Mouse (Mus musculus): ENCODE results near the gene Pard3. TPM values are rescaled to one million over a fixed set of nuclear protein-coding genes. Genes with fewer than 3 reads are reported as not detected.

The Pard3 gene
- polyA plus RNA-seq, 1 experiment from 2014 or later = 30.0 TPM

DNA sequence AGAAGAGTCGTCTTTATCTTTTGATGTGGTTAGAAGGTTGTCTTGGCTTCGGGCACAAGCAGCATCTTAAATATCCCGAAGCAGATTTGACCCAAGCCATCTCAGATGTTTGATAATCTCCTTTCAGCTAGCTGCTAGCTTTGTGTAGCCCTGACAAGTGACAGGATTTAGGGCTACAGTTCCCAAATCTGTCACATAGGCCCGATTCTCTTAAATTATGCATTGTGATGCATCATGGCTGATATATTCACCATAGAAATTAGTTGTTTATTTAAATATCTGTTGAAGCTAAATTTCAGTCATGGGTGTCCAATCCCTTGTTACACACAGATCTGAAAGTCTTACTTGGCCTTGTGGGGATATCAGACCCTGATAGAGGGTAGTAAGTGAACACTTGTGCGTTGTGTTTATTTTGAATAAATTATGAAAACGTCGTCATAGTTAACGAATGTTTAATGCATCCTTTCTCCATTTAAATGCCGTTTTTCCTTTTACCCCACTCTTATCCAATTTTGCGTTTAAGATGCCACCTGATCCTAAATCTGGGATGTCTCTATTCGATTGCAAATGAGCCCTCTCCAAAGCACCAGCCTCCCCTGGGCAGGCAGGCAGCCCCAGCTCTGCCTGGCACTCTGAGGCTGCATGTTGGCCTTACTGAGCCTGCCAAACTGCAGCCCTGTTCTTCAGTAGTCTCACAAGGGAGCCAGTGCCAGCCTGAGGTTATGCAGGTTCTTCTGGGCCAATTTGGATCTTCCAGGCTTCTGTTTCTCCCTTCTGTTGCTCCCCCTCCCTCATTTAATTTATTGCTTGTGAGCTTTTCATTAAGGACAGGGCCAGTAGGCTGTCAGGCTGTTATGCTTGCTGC, 315.5 kb downstream of the Pard3 start:
- WGBS = 80% methylated on average over 11 of the region's 11 CpGs
- no peak for TF ChIP-seq CTCF (IDR thresholded peaks at IDR 0.05; ENCODE audit: low read depth)
- no peak for TF ChIP-seq EP300 (optimal IDR thresholded peaks at IDR 0.05)
- Histone ChIP-seq H3K27ac (replicated peaks) (no peak overlapping the region), H3K9ac (ENCODE audit: low read length) (no peak overlapping the region), H3K4me3 (ENCODE audit: low read depth, low read length) (no peak overlapping the region), H3K36me3 (ENCODE audit: control insufficient read depth, insufficient read depth, low read length) (peaks cover 9% of the 10 kb centered on the region), H3K9me3 (ENCODE audit: control insufficient read depth, low read length) (no peaks in the 10 kb centered on the region), H3K27me3 (ENCODE audit: control insufficient read depth, insufficient read depth, low read length) (no peaks in the 10 kb centered on the region), H3K4me2 (replicated peaks; ENCODE audit: low read depth) (no peak overlapping the region), H3K4me1 (replicated peaks; ENCODE audit: control insufficient read depth, insufficient read depth) (no peaks in the 10 kb centered on the region)
- no peak for ATAC-seq (ENCODE audit: low FRiP score, low TSS enrichment)
- no peak for DNase-seq (ENCODE audit: low spot score)

DNA sequence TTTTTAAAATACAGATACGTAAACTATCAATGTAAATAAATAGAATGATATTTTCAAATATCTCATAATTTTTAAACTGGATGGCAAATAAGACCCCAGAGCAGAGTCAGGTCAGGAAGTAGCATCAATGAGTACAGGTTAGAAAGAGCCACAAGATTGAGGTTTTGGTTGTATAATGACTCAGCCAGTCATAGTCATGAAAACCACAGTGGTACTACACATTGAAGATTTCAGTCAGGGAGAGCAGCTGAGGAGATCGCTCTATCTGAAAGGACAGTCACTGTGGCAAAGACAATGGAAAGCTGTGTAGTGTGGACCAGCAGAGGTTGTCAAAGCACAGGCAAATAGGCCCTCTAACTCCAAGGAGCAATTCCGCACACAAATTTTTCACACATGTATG, 317.6 kb downstream of the Pard3 start:
- DNase-seq (ENCODE audit: low spot score) = no peak
- H3K27me3 ChIP-seq (ENCODE audit: control insufficient read depth, insufficient read depth, low read length) = no peaks in the 10 kb centered on the region
- no peak overlapping the region for H3K4me3 ChIP-seq (ENCODE audit: low read depth, low read length)
- TF ChIP-seq EP300 (optimal IDR thresholded peaks at IDR 0.05) = no peak
- TF ChIP-seq CTCF (IDR thresholded peaks at IDR 0.05; ENCODE audit: low read depth) = no peak
- no peaks in the 10 kb centered on the region for H3K4me1 ChIP-seq (replicated peaks; ENCODE audit: control insufficient read depth, insufficient read depth)
- no peak overlapping the region for H3K27ac ChIP-seq (replicated peaks)
- no peak for ATAC-seq (ENCODE audit: low FRiP score, low TSS enrichment)
- WGBS = 97% methylated on average over 3 of the region's 3 CpGs
- no peak overlapping the region for H3K4me2 ChIP-seq (replicated peaks; ENCODE audit: low read depth)
- H3K36me3 ChIP-seq (ENCODE audit: control insufficient read depth, insufficient read depth, low read length) = peaks cover 9% of the 10 kb centered on the region
- H3K9me3 ChIP-seq (ENCODE audit: control insufficient read depth, low read length) = no peaks in the 10 kb centered on the region
- no peak overlapping the region for H3K9ac ChIP-seq (ENCODE audit: low read length)

DNA sequence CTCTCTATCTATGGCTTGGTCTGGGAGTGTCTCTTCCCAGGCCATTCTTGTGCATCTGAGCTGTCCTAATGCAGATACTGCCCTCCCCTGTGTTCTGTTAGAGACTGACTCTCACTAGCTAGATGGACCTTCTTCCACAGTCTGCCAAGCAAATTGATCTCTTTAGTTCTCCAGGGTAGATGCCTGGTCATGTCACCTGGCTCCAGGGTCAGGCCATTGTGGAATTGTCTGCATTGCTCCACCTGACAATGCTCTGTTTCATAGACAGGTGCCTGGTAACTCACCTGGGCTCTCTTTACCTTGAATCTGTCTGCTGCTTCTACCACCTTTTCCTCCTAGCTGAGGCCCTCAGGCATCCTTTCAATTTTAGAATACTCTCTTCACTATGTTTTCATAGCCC, 329.0 kb downstream of the Pard3 start:
- no peak for TF ChIP-seq EP300 (optimal IDR thresholded peaks at IDR 0.05)
- TF ChIP-seq CTCF (IDR thresholded peaks at IDR 0.05; ENCODE audit: low read depth) = no peak
- H3K9ac ChIP-seq (ENCODE audit: low read length) = no peak overlapping the region
- H3K4me2 ChIP-seq (replicated peaks; ENCODE audit: low read depth) = no peak overlapping the region
- ATAC-seq (ENCODE audit: low FRiP score, low TSS enrichment) = no peak
- no peak for DNase-seq (ENCODE audit: low spot score)
- H3K4me1 ChIP-seq (replicated peaks; ENCODE audit: control insufficient read depth, insufficient read depth) = no peaks in the 10 kb centered on the region
- no peaks in the 10 kb centered on the region for H3K9me3 ChIP-seq (ENCODE audit: control insufficient read depth, low read length)
- H3K27me3 ChIP-seq (ENCODE audit: control insufficient read depth, insufficient read depth, low read length) = no peaks in the 10 kb centered on the region
- no peak overlapping the region for H3K27ac ChIP-seq (replicated peaks)
- no peak overlapping the region for H3K4me3 ChIP-seq (ENCODE audit: low read depth, low read length)
- peaks cover 6% of the 10 kb centered on the region; the same call in 1 of the 2 replicates for H3K36me3 ChIP-seq (ENCODE audit: control insufficient read depth, insufficient read depth, low read length)

DNA sequence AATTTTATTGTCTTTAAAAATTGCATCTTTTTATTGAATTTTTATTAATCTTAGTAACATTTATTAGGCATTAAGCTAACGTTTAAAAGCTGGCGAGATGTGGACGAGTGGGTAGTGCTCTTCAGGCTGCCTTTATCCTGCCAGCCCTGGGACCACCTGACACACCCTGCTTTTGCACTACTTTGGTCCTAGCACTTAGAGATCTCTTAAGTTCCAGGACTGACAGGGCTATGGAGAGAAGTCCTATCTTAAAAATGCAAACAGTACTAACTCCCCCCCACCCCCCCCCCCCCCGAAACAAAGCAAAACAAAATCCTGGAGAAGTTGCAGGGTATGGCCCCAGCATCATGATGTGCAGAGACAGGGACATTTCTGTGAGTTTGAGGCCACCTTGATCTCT, 331.8 kb downstream of the Pard3 start:
- no peak overlapping the region for H3K4me2 ChIP-seq (replicated peaks; ENCODE audit: low read depth)
- no peak overlapping the region for H3K4me3 ChIP-seq (ENCODE audit: low read depth, low read length)
- no peak overlapping the region for H3K27ac ChIP-seq (replicated peaks)
- no peak for TF ChIP-seq CTCF (IDR thresholded peaks at IDR 0.05; ENCODE audit: low read depth)
- TF ChIP-seq EP300 (optimal IDR thresholded peaks at IDR 0.05) = no peak
- H3K9me3 ChIP-seq (ENCODE audit: control insufficient read depth, low read length) = no peaks in the 10 kb centered on the region
- DNase-seq (ENCODE audit: low spot score) = no peak
- ATAC-seq (ENCODE audit: low FRiP score, low TSS enrichment) = no peak
- no peaks in the 10 kb centered on the region for H3K4me1 ChIP-seq (replicated peaks; ENCODE audit: control insufficient read depth, insufficient read depth)
- 87% methylated on average over 4 of the region's 4 CpGs for WGBS
- 0 out of 2 replicates have a peak, but pooled peaks cover 6% of the 10 kb centered on the region for H3K36me3 ChIP-seq (ENCODE audit: control insufficient read depth, insufficient read depth, low read length)
- H3K27me3 ChIP-seq (ENCODE audit: control insufficient read depth, insufficient read depth, low read length) = no peaks in the 10 kb centered on the region
- H3K9ac ChIP-seq (ENCODE audit: low read length) = no peak overlapping the region

DNA sequence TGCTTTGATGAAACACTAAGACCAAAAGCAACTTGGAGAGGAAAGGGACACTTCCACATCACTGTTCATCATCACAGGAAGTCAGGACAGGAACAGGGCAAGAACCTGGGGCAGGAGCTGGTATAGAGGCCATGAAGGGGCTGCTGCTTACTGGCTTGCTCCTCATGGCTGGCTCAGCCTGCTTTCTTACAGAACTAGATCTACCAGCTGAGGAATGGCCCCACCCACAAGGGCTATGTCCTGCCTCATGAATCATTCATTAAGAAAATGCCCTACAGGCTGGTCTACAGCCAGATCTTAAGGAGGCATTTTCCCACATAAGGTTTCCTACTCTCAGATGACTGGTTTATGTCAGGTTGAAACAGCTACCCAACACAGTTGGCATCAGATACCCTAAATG, 342.1 kb downstream of the Pard3 start:
- DNase-seq (ENCODE audit: low spot score) (peak; percentile 50), ATAC-seq (ENCODE audit: low FRiP score, low TSS enrichment) (peak; percentile 63)
- H3K27ac ChIP-seq (replicated peaks) = no peak overlapping the region

DNA sequence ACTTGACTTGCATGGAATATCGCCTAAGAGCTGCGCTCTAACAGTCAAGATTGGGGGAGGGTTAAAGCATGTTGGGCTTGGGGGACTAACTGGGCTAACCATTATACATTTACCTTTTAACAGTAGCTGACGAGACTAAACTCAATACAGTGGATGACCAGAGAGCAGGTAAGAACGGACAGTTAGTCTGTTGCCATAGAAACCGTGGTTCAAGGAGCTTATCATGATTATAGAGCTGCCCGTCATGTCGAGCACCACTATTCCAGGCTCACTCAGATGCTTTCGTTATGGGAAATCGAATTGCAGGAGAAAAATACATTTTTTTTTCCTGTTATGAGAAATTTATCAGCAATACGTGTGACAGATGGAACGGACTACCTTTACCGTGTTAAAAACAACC, 346.9 kb downstream of the Pard3 start:
- no peak overlapping the region for H3K4me2 ChIP-seq (replicated peaks; ENCODE audit: low read depth)
- no peaks in the 10 kb centered on the region for H3K9me3 ChIP-seq (ENCODE audit: control insufficient read depth, low read length)
- H3K27me3 ChIP-seq (ENCODE audit: control insufficient read depth, insufficient read depth, low read length) = no peaks in the 10 kb centered on the region
- no peak for ATAC-seq (ENCODE audit: low FRiP score, low TSS enrichment)
- TF ChIP-seq CTCF (IDR thresholded peaks at IDR 0.05; ENCODE audit: low read depth) (no peak), EP300 (optimal IDR thresholded peaks at IDR 0.05) (no peak)
- no peak overlapping the region for H3K9ac ChIP-seq (ENCODE audit: low read length)
- H3K4me1 ChIP-seq (replicated peaks; ENCODE audit: control insufficient read depth, insufficient read depth) = no peaks in the 10 kb centered on the region
- no peak overlapping the region for H3K27ac ChIP-seq (replicated peaks)
- DNase-seq (ENCODE audit: low spot score) = no peak
- WGBS = 87% methylated on average over 12 of the region's 12 CpGs
- H3K36me3 ChIP-seq (ENCODE audit: control insufficient read depth, insufficient read depth, low read length) = peaks cover 7% of the 10 kb centered on the region
- H3K4me3 ChIP-seq (ENCODE audit: low read depth, low read length) = no peak overlapping the region

More for the DNA sequence above, 342.1 kb downstream of the Pard3 start:
- no peak overlapping the region for H3K4me3 ChIP-seq (ENCODE audit: low read depth, low read length)
- no peak for TF ChIP-seq CTCF (IDR thresholded peaks at IDR 0.05; ENCODE audit: low read depth)
- H3K9me3 ChIP-seq (ENCODE audit: control insufficient read depth, low read length) = no peaks in the 10 kb centered on the region
- H3K4me2 ChIP-seq (replicated peaks; ENCODE audit: low read depth) = no peak overlapping the region
- H3K4me1 ChIP-seq (replicated peaks; ENCODE audit: control insufficient read depth, insufficient read depth) = no peaks in the 10 kb centered on the region
- H3K9ac ChIP-seq (ENCODE audit: low read length) = no peak overlapping the region
- H3K27me3 ChIP-seq (ENCODE audit: control insufficient read depth, insufficient read depth, low read length) = no peaks in the 10 kb centered on the region
- peaks cover 3% of the 10 kb centered on the region; the same call in 1 of the 2 replicates for H3K36me3 ChIP-seq (ENCODE audit: control insufficient read depth, insufficient read depth, low read length)

All from stomach, postnatal 0 days (tissue).